Mouse (Mus musculus) kidney, adult 2 months (tissue): ENCODE data around the gene Slc32a1.

Source experiments
- CTCF ChIP-seq: fragments of 200-500 bp; conservative IDR thresholded peaks from 2 replicates; pipeline ENCODE4 v1.5.1; 2011; ENCODE audit warnings: low read depth, mild to moderate bottlenecking, control low read depth, low read length, moderate library complexity, mixed read lengths; ENCODE audit not compliant: insufficient read depth, insufficient read length
- POLR2A ChIP-seq: fragments of 200-500 bp; IDR thresholded peaks from one replicate; pipeline ENCODE4 v1.6.1; 2011; ENCODE audit warnings: low read depth, low read length, control low read depth

GRCm38 (mm10) chr2:158611726-158612670 lies 1.4 kb downstream of the Slc32a1 start:
- TF ChIP-seq CTCF (no peak), POLR2A (no peak)
